Mouse (Mus musculus) intestine, embryonic 15.5 days (tissue): ENCODE data around the gene Dpm1. TPM values are rescaled to one million over a fixed set of nuclear protein-coding genes. Genes with fewer than 3 reads are reported as not detected.

Experiments
- ATAC-seq: fragments of 200-750 bp; cut with Nextera tagmentation; 2 replicates; pipeline ENCODE4 v1.8.0; 2017; ENCODE audit warnings: moderate TSS enrichment, moderate library complexity
- H3K27ac ChIP-seq: fragments of 300-500 bp; sonication (generic); 2 replicates; pipeline ENCODE4 v1.5.1; 2015; ENCODE audit warnings: mild to moderate bottlenecking, inconsistent platforms
- H3K27me3 ChIP-seq: fragments of 300-500 bp; sonication (generic); replicated peaks from 2 replicates; pipeline ENCODE4 v1.6.1; 2015; ENCODE audit warnings: inconsistent platforms
- H3K36me3 ChIP-seq: fragments of 300-500 bp; sonication (generic); 2 replicates; pipeline ENCODE4 v1.6.1; 2015; ENCODE audit warnings: inconsistent platforms
- H3K4me1 ChIP-seq: fragments of 300-500 bp; sonication (generic); replicated peaks from 2 replicates; pipeline ENCODE4 v1.6.1; 2015; ENCODE audit warnings: inconsistent platforms
- H3K4me2 ChIP-seq: fragments of 300-500 bp; sonication (generic); replicated peaks from 2 replicates; pipeline ENCODE4 v1.6.1; 2015; ENCODE audit warnings: mild to moderate bottlenecking, inconsistent platforms
- H3K4me3 ChIP-seq: fragments of 300-500 bp; sonication (generic); replicated peaks from 2 replicates; pipeline ENCODE4 v1.5.1; 2015; ENCODE audit warnings: inconsistent platforms
- H3K9ac ChIP-seq: fragments of 300-500 bp; sonication (generic); 2 replicates; pipeline ENCODE4 v1.6.1; 2015; ENCODE audit warnings: inconsistent platforms
- H3K9me3 ChIP-seq: fragments of 300-500 bp; sonication (generic); 2 replicates; pipeline ENCODE4 v1.6.1; 2016; ENCODE audit warnings: inconsistent platforms
- WGBS: fragments of 180-500 bp; shearing (Covaris S2); methylation state at CpG from one replicate; pipeline ENCODE4 v1.1.7; 2015; 5-methylcytosine and 5-hydroxymethylcytosine counted together
- polyA plus RNA-seq: library from polyadenylated mRNA; unstranded; fragments of >200 nt; fragmentation: Nextera tagmentation; extraction: Ambion mirVana; gene quantifications from 2 replicates; pipeline ENCODE4 v1.2.1, GENCODE M21; 2015

Gene Dpm1
- polyA plus RNA-seq, 1 experiment from 2014 or later = 104 TPM

DNA sequence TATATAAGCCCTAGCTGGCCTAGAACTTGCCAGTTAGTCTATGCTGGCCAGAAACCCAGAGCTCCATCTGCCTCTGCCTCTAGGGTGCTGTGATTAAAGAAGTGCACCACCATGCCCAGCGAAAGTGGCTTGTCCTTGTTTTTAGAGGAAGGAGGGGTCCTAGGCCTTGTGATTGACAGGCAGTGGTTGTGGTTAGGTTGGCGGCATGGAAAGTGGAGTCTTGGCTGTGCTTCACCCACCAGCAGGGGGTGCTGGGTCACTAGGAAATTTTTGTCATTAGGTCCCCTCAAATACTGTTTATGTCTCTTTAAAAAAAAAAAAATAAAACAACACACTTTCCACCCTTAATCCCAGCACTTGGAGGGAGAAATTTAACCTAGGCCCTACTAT, 18.5 kb upstream of the Dpm1 start:
- no peak overlapping the region for H3K27ac ChIP-seq
- H3K36me3 ChIP-seq = no peaks in the 10 kb centered on the region

DNA sequence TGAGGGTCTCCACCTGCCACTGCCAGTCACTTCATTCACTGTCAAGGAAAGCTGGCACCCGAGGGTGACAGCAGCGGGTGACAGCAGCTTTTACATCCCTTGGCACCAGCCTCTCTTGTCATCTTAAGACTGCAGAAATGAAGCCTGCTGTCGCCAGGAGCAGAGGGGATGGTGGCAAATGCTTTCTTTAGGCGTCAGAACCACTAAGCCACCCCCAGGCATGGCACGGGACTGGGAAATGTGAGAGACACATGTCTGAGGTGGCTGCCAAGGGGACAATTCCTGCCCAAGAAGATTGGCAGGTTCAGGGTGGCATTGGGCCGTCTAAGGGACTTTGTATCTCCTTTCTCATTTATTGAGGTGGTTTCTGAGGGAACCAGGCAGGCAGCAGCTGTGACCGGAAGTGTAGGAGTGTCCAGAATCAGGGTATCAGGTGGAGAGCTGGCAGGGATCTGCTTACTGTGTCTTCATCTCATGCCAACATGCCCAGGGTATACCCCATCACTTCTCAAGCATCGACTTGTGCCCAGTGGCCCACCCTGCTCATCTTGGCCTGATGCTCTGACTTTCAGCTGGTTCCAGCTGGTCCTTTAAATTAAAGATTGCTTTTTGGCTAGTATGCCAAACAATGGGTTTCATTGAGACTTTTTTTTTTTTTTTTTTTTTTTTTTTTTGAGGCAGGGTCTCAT, 17.9 kb upstream of the Dpm1 start:
- no peaks in the 10 kb centered on the region for H3K9me3 ChIP-seq
- H3K4me2 ChIP-seq = no peak overlapping the region
- no peak for ATAC-seq
- H3K27ac ChIP-seq = no peak overlapping the region
- WGBS = 82% methylated on average over 8 of the region's 8 CpGs
- no peaks in the 10 kb centered on the region for H3K27me3 ChIP-seq
- no peak overlapping the region for H3K9ac ChIP-seq
- no peaks in the 10 kb centered on the region for H3K36me3 ChIP-seq
- H3K4me1 ChIP-seq = no peaks in the 10 kb centered on the region
- H3K4me3 ChIP-seq = no peak overlapping the region

More for the DNA sequence above, 18.5 kb upstream of the Dpm1 start:
- ATAC-seq = no peak
- no peak overlapping the region for H3K4me3 ChIP-seq
- no peaks in the 10 kb centered on the region for H3K27me3 ChIP-seq
- H3K9me3 ChIP-seq = no peaks in the 10 kb centered on the region
- WGBS = 37% methylated on average over 2 of the region's 2 CpGs
- H3K4me1 ChIP-seq = no peaks in the 10 kb centered on the region
- H3K4me2 ChIP-seq = no peak overlapping the region
- H3K9ac ChIP-seq = no peak overlapping the region

DNA sequence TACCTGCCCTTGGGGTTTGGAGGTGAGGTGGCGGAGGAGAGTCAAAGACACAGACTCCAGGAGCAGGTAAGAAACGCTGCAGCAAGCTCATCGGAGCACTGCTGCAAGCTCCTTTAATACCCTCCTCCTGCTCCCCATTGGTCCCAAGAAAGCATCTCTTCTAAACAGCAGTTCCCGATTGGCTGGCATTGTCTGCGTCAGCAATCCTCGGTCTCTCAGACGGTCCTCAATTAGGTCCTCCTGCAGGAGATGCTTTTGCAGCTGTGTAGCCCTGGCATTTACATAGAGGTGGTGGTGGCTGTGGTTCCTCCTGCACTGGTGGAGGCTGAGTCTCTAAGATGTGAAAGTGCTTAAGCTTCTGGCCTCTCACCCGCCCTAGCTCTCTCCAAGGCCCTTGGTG, 15.2 kb upstream of the Dpm1 start:
- Histone ChIP-seq H3K4me1 (no peaks in the 10 kb centered on the region), H3K27ac (no peak overlapping the region), H3K9me3 (no peaks in the 10 kb centered on the region), H3K4me2 (no peak overlapping the region), H3K4me3 (no peak overlapping the region), H3K36me3 (no peaks in the 10 kb centered on the region), H3K27me3 (no peaks in the 10 kb centered on the region), H3K9ac (no peak overlapping the region)
- ATAC-seq = no peak
- WGBS = 32% methylated on average over 8 of the region's 8 CpGs

DNA sequence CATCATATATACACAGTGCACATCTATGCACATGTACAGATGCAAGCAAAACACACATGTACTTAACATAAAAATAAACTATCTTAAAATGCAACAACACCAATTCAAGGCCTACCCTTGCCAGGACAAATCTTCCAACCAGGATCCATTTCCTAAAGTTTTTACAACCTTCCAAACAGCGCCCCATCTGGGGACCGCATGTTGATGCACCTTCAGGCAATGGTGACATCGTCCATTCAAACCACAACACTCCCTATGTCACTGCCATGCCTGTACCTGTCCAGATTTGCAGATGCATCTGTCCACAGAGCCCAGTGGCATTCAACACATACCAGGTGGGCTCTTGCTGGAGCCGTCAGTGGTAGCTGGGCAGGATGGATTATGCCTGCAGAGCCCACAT, 12.9 kb upstream of the Dpm1 start:
- 72% methylated on average over 4 of the region's 4 CpGs for WGBS
- no peak for ATAC-seq
- H3K27me3 ChIP-seq = no peaks in the 10 kb centered on the region

DNA sequence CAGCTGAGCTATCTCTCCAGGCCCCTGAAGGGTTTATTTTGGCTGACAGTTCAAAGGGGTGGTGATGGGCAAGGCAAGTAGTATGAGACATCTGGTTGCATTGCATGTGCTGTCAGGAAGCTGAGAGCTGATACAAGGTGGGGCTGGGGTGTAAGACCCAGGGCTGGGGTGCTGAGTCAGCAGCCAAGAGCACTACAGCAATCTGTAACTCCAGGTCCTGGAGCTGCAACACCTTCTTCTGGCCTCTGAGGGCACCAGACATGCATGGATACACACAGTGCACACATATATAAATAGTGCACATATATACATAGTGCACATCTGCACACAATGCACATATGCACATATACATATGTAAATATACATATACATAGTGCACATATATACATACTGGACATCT, 12.4 kb upstream of the Dpm1 start:
- Histone ChIP-seq H3K9ac (no peak overlapping the region), H3K36me3 (no peaks in the 10 kb centered on the region), H3K4me1 (no peaks in the 10 kb centered on the region), H3K4me3 (no peak overlapping the region), H3K27me3 (no peaks in the 10 kb centered on the region), H3K27ac (no peak overlapping the region), H3K9me3 (no peaks in the 10 kb centered on the region), H3K4me2 (no peak overlapping the region)
- ATAC-seq = no peak

More for the DNA sequence above, 12.9 kb upstream of the Dpm1 start:
- Histone ChIP-seq H3K36me3 (no peaks in the 10 kb centered on the region), H3K4me3 (no peak overlapping the region), H3K4me1 (no peaks in the 10 kb centered on the region), H3K9ac (no peak overlapping the region), H3K9me3 (no peaks in the 10 kb centered on the region), H3K4me2 (no peak overlapping the region), H3K27ac (no peak overlapping the region)

DNA sequence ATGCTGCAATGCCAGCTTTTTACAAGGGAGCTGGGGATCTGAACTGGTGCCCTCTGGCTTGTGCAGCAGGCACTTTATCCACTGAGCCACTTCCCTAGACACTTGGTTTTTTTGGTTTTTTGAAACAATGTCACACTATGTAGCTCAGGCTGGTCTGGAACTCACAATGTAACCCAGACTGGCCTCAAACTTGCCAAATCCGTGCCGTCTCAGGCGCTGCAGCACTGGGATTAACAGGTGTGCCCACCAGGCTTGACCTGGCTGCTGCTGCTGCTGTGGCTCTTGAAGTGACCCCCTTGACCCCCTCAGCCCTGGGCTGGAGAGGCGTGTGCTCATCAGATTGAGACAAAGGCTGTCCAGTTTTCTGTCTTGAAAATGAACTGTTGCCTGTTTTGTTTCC, 7.9 kb upstream of the Dpm1 start:
- Histone ChIP-seq H3K9ac (no peak overlapping the region), H3K4me1 (no peaks in the 10 kb centered on the region), H3K9me3 (no peaks in the 10 kb centered on the region), H3K27ac (no peak overlapping the region), H3K4me3 (no peak overlapping the region), H3K27me3 (no peaks in the 10 kb centered on the region), H3K4me2 (no peak overlapping the region), H3K36me3 (no peaks in the 10 kb centered on the region; the same call in 1 of the 2 replicates)
- no peak for ATAC-seq
- 91% methylated on average over 4 of the region's 4 CpGs for WGBS

DNA sequence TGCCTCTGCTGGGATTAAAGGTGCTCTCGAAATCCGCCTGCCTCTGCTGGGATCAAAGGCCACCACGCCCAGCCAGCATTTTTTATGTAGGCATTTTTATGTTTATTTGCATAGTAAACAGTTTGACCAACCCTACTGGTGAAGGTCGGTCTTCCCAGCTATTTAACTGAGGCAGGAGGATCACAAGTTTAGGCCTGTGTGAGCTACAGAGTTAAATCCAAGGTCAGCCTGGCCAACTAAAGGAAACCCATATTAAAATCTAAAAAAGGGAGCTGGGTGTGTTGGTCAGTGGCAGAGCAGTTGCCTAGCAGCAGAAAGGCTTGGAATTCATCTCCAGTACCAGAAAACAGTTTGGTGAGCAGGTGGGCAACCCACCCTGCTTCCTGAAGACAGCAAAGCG, 2.9 kb upstream of the Dpm1 start:
- Histone ChIP-seq H3K9me3 (no peaks in the 10 kb centered on the region), H3K4me1 (peaks cover 21% of the 10 kb centered on the region), H3K4me3 (no peak overlapping the region), H3K27ac (no peak overlapping the region), H3K36me3 (no peaks in the 10 kb centered on the region; the same call in 1 of the 2 replicates), H3K27me3 (no peaks in the 10 kb centered on the region), H3K4me2 (no peak overlapping the region), H3K9ac (no peak overlapping the region)
- ATAC-seq = no peak
- 87% methylated on average over 5 of the region's 5 CpGs for WGBS

DNA sequence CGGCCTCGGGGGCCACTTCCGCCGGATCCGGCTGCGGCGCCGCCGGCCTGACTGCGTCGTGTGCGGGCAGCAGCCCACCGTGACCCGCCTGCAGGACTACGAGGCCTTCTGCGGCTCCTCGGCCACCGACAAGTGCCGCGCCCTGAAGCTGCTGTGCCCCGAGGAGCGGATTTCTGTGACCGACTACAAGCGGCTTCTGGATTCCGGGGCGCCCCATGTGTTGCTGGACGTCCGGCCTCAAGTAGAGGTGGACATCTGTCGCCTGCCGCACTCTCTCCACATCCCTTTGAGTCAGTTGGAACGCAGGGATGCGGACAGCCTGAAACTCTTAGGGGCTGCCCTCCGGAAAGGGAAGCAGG, 1.1 kb upstream of the Dpm1 start:
- ATAC-seq = no peak
- Histone ChIP-seq H3K27ac (no peak overlapping the region), H3K4me2 (peak overlapping the region; percentile 99), H3K9me3 (no peaks in the 10 kb centered on the region), H3K27me3 (no peaks in the 10 kb centered on the region), H3K9ac (peak overlapping the region; percentile 97), H3K4me3 (peak overlapping the region; percentile 99), H3K36me3 (peaks cover 3% of the 10 kb centered on the region; the same call in 1 of the 2 replicates), H3K4me1 (peaks cover 25% of the 10 kb centered on the region)
- WGBS = 56% methylated on average over 33 of the region's 33 CpGs

DNA sequence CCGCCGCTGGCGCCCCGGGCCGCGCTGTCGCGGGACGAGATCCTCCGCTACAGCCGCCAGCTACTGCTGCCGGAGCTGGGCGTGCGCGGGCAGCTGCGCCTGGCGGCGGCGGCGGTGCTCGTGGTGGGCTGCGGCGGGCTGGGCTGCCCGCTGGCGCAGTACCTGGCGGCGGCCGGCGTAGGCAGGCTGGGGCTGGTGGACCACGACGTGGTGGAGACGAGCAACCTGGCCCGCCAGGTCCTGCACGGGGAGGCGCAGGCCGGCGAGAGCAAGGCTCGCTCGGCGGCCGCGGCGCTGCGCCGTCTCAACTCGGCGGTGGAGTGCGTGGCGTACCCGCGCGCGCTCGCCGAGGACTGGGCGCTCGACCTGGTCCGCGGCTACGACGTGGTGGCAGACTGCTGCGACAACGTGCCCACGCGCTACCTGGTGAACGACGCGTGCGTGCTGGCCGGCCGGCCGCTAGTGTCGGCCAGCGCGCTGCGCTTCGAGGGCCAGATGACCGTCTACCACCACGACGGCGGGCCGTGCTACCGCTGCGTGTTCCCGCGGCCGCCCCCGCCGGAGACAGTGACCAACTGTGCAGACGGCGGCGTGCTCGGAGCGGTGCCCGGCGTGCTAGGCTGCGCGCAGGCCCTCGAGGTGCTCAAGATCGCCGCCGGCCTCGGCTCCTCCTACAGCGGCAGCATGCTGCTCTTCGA, 531 bp upstream of the Dpm1 start:
- ATAC-seq = peak; percentile 71
- H3K27me3 ChIP-seq = no peaks in the 10 kb centered on the region
- H3K4me2 ChIP-seq = peak overlapping the region; percentile 99
- peaks cover 25% of the 10 kb centered on the region for H3K4me1 ChIP-seq
- H3K9ac ChIP-seq = peak overlapping the region; percentile 97
- peaks cover 6% of the 10 kb centered on the region; the same call in 1 of the 2 replicates for H3K36me3 ChIP-seq
- H3K4me3 ChIP-seq = peak overlapping the region; percentile 99
- WGBS = 2% methylated on average over 99 of the region's 105 CpGs
- no peaks in the 10 kb centered on the region for H3K9me3 ChIP-seq
- peak overlapping the region; percentile 92 for H3K27ac ChIP-seq

DNA sequence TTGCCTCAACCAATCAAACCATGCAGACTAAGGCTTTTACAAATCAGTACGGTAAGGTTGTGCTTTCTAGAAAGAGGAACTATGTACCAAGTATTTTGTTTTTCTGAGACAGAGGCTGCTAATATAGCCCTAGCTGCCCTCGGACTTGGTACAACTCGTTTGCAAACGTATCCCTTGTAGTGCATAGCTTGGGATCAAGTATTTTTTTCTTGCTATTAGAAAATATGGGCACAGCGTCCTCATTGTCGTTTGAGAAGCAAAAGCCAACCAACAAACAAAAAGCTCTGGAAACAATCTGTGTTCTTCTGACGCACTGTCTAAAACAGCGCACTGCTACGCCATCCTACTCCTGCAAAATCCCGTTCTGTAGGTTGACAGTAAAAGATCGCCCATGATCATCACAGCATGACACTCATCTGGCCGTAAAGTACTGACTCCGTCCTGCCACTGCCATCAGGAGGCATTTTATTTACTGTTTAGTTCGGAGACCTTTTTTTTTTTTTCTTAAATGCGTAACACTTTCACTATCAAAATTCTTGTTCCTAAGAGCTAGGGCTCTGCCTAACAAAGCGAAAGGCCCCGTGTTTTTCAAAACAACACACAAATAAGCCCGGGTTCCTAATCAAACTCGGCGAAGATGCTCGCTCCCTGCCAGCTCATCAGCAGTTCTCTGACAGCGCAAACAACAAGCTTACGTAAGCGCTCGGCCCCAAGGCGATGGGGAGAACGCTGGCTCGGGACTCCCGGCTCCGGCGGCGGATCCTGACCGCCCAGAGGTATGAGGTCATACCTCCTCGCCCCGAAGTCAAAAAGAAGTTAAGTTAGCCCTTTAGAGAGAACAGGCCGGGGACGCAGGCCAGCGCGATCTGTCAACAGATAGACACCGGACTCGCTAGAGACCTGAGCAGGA, 1.0 kb downstream of the Dpm1 start:
- H3K27me3 ChIP-seq = no peaks in the 10 kb centered on the region
- H3K4me1 ChIP-seq = peaks cover 25% of the 10 kb centered on the region
- H3K9me3 ChIP-seq = no peaks in the 10 kb centered on the region
- peak overlapping the region; percentile 97 for H3K9ac ChIP-seq
- ATAC-seq = peak; percentile 21
- H3K36me3 ChIP-seq = peaks cover 19% of the 10 kb centered on the region
- peak overlapping the region; percentile 99 for H3K4me3 ChIP-seq
- peak overlapping the region; percentile 92; the same call in 1 of the 2 replicates for H3K27ac ChIP-seq
- H3K4me2 ChIP-seq = peak overlapping the region; percentile 99
- WGBS = 18% methylated on average over 41 of the region's 41 CpGs

DNA sequence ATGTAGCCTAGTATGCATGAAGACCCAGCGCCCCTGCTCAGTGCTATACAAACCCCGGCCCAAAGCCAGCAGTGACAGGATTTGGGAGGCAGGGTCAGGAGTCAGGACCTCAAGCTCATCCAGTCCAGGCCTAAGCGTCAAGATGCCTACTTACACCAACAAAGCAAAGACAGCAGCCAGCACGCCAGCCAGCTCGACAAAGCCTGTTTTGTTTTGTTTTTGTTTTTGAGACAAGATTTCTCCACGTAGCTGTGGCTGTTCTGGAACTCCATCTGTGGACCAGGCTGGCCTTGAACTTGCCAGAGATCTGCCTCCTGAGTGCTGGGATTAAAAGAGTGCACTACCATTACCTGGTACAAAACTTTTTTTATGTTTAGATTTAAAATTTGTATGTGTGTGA, 7.1 kb downstream of the Dpm1 start:
- no peak overlapping the region for H3K4me3 ChIP-seq
- H3K36me3 ChIP-seq = peaks cover 55% of the 10 kb centered on the region
- no peak for ATAC-seq
- H3K27ac ChIP-seq = no peak overlapping the region
- H3K4me2 ChIP-seq = no peak overlapping the region
- no peaks in the 10 kb centered on the region for H3K27me3 ChIP-seq
- H3K9ac ChIP-seq = no peak overlapping the region
- 90% methylated on average over 6 of the region's 6 CpGs for WGBS
- H3K4me1 ChIP-seq = 0 out of 2 replicates have a peak, but pooled peaks cover 4% of the 10 kb centered on the region
- no peaks in the 10 kb centered on the region for H3K9me3 ChIP-seq

DNA sequence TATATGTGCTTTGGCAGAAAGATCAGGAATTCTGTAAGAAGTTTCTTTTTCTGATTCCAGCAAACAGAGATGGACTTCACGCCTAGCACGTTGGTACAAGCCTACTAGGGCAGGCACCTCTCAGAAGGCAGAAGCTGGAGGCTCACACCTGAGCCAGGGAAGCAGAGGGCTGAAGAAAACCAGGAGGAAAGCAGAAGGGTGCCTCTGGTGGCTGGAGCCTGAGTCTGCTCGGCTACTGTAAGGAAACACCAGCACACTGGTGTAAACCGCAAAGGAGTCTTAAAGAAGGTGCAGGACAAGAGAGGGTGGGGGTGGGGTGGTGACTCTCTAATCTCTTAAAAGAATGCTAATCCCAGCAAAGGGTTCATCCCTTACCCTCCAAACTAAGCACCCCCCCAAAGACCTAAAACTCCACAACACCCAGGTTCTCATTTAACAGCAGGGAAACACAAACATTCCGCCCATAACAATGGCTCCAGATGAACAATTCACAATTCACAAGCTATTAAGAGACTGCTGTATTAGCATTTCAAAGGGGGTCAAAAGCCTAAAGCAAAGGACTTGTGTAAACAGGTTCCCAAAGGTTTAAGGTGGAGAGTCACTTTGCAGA, 16.5 kb downstream of the Dpm1 start:
- H3K27me3 ChIP-seq = no peaks in the 10 kb centered on the region
- no peak overlapping the region for H3K9ac ChIP-seq
- WGBS = 55% methylated on average over 5 of the region's 5 CpGs
- no peaks in the 10 kb centered on the region for H3K9me3 ChIP-seq
- peaks cover 39% of the 10 kb centered on the region for H3K36me3 ChIP-seq
- H3K27ac ChIP-seq = no peak overlapping the region
- ATAC-seq = no peak
- no peak overlapping the region for H3K4me2 ChIP-seq
- no peaks in the 10 kb centered on the region for H3K4me1 ChIP-seq
- no peak overlapping the region for H3K4me3 ChIP-seq
